Mouse (Mus musculus) small intestine, adult 2 months (tissue): ENCODE data around the gene Mtmr1. TPM values are rescaled to one million over a fixed set of nuclear protein-coding genes. Genes with fewer than 3 reads are reported as not detected.

Experiments used
- H3K27ac ChIP-seq: fragments of 200-500 bp; 2 replicates; pipeline ENCODE4 v1.5.1; 2012; ENCODE audit warnings: low read depth, low read length, control low read depth, inconsistent platforms; ENCODE audit not compliant: insufficient read depth
- H3K27me3 ChIP-seq: fragments of 200-500 bp; 2 replicates; pipeline ENCODE4 v1.6.1; 2012; ENCODE audit warnings: mild to moderate bottlenecking, moderate library complexity, low read length, inconsistent platforms; ENCODE audit not compliant: control insufficient read depth, insufficient read depth
- H3K36me3 ChIP-seq: fragments of 200-500 bp; 2 replicates; pipeline ENCODE4 v1.6.1; 2012; ENCODE audit warnings: mild to moderate bottlenecking, low read length, control low read depth, inconsistent platforms; ENCODE audit not compliant: control insufficient read depth, insufficient read depth
- H3K4me1 ChIP-seq: fragments of 200-500 bp; 2 replicates; pipeline ENCODE4 v1.6.1; 2012; ENCODE audit warnings: low read length, inconsistent platforms, mixed read lengths; ENCODE audit not compliant: control insufficient read depth, insufficient read depth, insufficient read length
- H3K4me3 ChIP-seq: fragments of 200-500 bp; 2 replicates; pipeline ENCODE4 v1.5.1; 2012; ENCODE audit warnings: low read depth, mild to moderate bottlenecking, control low read depth, inconsistent platforms, low read length, moderate library complexity
- CTCF ChIP-seq: fragments of 200-500 bp; IDR thresholded peaks from 2 replicates; pipeline ENCODE4 v1.5.1; 2012; ENCODE audit warnings: low read depth, mild to moderate bottlenecking, control low read depth, inconsistent platforms, low read length, moderate library complexity, mixed read lengths; ENCODE audit not compliant: insufficient replicate concordance, insufficient read length; ENCODE audit errors: extremely low read depth
- POLR2A ChIP-seq: fragments of 200-500 bp; IDR thresholded peaks from 2 replicates; pipeline ENCODE4 v1.6.1; 2012; ENCODE audit warnings: low read depth, mild to moderate bottlenecking, control low read depth, inconsistent platforms, low read length, moderate library complexity
- WGBS: fragments of 180-500 bp; shearing (Covaris S2); methylation state at CpG from one replicate; pipeline ENCODE4 v1.1.7; 2018; 5-methylcytosine and 5-hydroxymethylcytosine counted together
- polyA plus RNA-seq: library from polyadenylated mRNA; depleted of rRNA; stranded (reverse); fragments of >200 nt; gene quantifications from 2 replicates; pipeline ENCODE4 v1.2.3, GENCODE M21; 2012

The Mtmr1 gene
- polyA plus RNA-seq, 1 experiment: 4.6 TPM

DNA sequence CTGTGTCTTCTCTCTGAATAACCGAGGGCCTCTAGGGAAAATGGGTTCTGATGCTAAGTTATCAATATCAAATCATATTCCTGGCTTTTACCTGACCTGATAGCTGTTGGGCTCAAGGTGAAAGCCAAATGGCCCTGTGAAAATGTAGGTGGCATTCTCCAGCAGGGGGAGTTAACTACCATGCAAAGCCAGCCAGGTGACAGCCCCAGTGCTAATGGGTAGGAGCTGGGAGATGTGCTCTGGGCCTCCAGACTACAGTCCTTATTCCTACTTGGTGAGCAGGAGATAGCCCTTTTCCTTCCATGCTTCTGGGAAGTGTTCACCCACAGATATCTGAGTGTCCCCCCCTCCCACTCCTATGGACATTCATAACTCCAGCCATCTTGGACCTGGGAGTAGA, 60.3 kb downstream of the Mtmr1 start:
- Histone ChIP-seq H3K36me3 (no peaks in the 10 kb centered on the region), H3K4me1 (peaks cover 2% of the 10 kb centered on the region; the same call in 1 of the 2 replicates), H3K27me3 (no peaks in the 10 kb centered on the region), H3K4me3 (no peak overlapping the region), H3K27ac (no peak overlapping the region)
- TF ChIP-seq CTCF: no peak
- no peak for TF ChIP-seq POLR2A
- WGBS: 83% methylated on average over 1 of the region's 1 CpGs

DNA sequence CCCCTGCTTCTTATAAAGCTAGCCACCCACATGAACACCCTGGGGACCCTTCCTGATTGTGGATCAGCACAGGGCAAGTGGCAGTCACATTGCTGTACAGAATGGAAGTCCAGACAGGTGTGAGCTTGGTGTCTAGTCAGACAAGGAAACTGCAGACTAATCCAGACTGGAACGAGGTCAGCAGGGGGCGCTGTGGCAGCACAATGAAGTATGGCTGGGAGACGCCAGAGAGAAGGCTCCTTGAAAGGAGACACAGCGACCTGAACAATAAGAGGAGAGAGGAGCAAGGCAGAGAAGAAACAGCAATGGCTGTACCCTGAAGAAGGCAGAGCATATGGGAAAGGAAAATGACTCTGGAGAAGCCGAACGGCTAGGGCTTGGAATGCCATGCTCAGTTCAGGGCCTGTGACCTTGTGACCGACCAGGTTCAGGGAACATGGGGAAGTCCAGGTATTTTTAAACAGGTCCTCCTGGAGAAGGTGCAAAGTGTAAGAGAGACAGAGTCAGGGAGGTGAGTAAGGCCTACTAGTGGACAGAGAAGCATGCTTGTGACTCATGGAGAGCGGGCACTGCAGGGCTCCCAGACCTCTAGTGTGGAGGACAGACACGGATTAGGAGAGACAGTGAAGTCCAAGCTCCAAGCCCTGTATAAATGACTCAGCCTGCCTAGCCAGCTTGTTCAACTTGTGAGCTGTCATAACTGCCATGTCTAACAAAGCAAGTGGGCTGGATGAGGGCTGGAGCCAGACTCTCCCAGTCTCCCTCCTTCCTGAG, 61.4 kb downstream of the Mtmr1 start:
- H3K4me3 ChIP-seq: no peak overlapping the region
- H3K27me3 ChIP-seq: no peaks in the 10 kb centered on the region
- H3K27ac ChIP-seq: no peak overlapping the region
- WGBS: 40% methylated on average over 9 of the region's 9 CpGs
- no peaks in the 10 kb centered on the region for H3K36me3 ChIP-seq
- TF ChIP-seq CTCF (peak; percentile 75; the same call in 1 of the 2 replicates), POLR2A (no peak)
- H3K4me1 ChIP-seq: peaks cover 2% of the 10 kb centered on the region; the same call in 1 of the 2 replicates

DNA sequence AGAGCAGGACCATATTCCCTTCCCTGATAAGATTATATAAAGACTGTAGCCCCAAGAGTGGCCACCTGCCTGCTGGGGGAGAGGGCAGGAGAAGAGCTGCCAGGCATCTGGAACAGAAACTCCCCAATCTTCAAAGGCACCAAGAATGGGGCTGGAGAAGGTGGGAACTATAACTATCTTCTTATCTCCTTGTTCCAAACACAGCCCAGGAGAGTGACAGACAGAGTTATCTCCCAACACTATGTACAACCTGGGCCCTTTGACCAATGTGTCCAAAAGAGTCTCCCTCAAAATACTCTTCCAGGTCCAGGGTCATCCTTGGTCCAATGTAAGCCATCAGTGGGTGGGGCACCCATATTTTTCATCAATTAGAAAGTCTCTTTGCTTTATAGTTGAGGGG, 62.9 kb downstream of the Mtmr1 start:
- Histone ChIP-seq H3K27ac (no peak overlapping the region), H3K4me1 (peaks cover 2% of the 10 kb centered on the region; the same call in 1 of the 2 replicates), H3K4me3 (no peak overlapping the region), H3K36me3 (no peaks in the 10 kb centered on the region), H3K27me3 (no peaks in the 10 kb centered on the region)
- TF ChIP-seq CTCF: no peak
- no peak for TF ChIP-seq POLR2A

DNA sequence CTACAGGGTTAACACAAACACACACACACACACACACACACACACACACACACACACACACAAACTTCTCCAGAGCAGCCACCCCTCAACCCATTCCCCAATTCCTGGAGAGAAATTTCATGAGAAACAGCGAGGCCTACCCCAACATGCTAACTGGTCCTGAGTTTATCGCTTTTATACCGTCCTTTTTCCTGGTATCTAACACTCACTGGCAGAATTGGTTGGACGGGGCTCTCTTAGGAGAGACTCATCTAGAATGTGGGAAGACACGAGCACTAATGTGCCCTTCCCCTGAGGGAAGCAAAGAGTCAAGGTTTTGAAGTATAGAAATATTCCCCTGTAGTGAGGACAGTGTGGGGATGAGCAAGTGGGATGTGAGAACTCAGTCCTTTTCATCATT, 66.3 kb downstream of the Mtmr1 start:
- Histone ChIP-seq H3K4me1 (peaks cover 2% of the 10 kb centered on the region; the same call in 1 of the 2 replicates), H3K27me3 (no peaks in the 10 kb centered on the region), H3K27ac (no peak overlapping the region), H3K36me3 (no peaks in the 10 kb centered on the region), H3K4me3 (no peak overlapping the region)
- WGBS: 93% methylated on average over 5 of the region's 5 CpGs
- TF ChIP-seq POLR2A (no peak), CTCF (no peak)

DNA sequence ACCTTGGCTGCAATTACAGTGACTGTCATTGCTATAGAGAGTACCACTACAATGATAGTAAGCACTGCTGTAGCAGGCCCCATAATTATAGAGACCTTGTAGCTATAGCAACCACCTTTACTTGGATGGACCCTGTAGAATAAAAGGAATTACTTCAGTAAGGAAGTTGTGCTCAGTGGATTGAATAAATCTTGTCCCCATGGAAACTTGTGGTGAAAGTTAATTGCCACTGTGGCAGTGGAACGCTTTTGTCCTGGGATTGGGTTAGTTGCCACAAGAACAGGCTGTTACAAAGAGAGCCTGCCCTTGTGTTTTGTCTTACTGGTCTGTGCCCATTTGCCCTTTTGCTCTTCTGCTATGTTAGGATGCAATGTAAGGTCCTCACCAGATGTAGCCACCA, 69.9 kb downstream of the Mtmr1 start:
- H3K27me3 ChIP-seq: no peaks in the 10 kb centered on the region
- H3K4me3 ChIP-seq: no peak overlapping the region
- H3K4me1 ChIP-seq: no peaks in the 10 kb centered on the region
- WGBS: 85% methylated on average over 1 of the region's 1 CpGs
- no peak overlapping the region for H3K27ac ChIP-seq
- H3K36me3 ChIP-seq: no peaks in the 10 kb centered on the region; the same call in 1 of the 2 replicates
- TF ChIP-seq POLR2A (no peak), CTCF (no peak)

DNA sequence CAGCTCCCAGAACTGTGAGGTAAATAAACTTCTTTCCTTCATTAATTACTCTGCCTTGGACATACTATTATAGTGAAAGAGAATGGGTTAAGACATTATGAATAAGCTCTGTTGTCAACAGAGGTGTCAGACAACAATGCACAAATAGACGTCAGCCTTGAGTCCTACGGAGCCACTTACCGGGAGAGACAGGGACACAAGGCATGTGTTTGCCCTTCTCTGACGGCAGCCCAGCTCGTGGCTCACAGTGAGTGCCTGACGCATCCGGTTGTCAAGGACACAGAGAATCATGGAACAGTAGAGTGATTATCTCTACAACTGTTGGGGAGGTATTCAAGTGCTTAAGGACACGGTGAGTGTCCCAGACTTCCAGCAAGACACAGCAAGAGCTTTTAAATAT, 70.3 kb downstream of the Mtmr1 start:
- no peaks in the 10 kb centered on the region for H3K27me3 ChIP-seq
- H3K4me3 ChIP-seq: no peak overlapping the region
- no peak overlapping the region for H3K27ac ChIP-seq
- no peak for TF ChIP-seq CTCF
- TF ChIP-seq POLR2A: no peak
- no peaks in the 10 kb centered on the region for H3K4me1 ChIP-seq
- WGBS: 81% methylated on average over 8 of the region's 8 CpGs
- no peaks in the 10 kb centered on the region; the same call in 1 of the 2 replicates for H3K36me3 ChIP-seq

DNA sequence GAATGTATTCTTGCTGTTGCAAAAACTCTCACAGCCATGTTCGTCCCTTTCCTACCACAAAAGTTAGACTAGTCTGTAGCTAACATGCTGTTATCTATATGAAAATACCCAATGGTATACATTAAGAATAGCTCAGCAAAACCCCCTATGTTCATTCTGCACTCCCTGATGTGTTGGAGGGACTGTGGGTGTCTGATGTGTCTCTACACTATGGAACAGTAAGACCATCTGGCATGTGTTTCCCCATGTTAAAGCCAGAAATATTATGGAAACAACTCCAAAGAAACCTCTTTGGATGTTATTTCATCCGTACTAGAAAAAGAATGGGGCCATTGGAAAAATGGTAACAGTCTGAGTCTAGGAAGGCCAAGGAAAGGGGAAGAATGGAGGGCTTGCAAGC, 71.0 kb downstream of the Mtmr1 start:
- WGBS: 97% methylated on average over 2 of the region's 2 CpGs

More for the DNA sequence above, 71.0 kb downstream of the Mtmr1 start:
- Histone ChIP-seq H3K4me3 (no peak overlapping the region), H3K36me3 (no peaks in the 10 kb centered on the region; the same call in 1 of the 2 replicates), H3K27me3 (no peaks in the 10 kb centered on the region), H3K27ac (no peak overlapping the region), H3K4me1 (no peaks in the 10 kb centered on the region)
- TF ChIP-seq CTCF (no peak), POLR2A (no peak)
